Mouse (Mus musculus) hindbrain, embryonic 16.5 days (tissue): ENCODE results near the gene Tmem63b. TPM values are rescaled to one million over a fixed set of nuclear protein-coding genes. Genes with fewer than 3 reads are reported as not detected.

Experiments
- ATAC-seq: fragments of 200-750 bp; cut with Nextera tagmentation; 2 replicates; pipeline ENCODE4 v1.8.0; 2017; ENCODE audit warnings: moderate TSS enrichment, moderate library complexity
- H3K27ac ChIP-seq: fragments of 300-500 bp; sonication (generic); 2 replicates; pipeline ENCODE4 v1.5.1; 2014; ENCODE audit warnings: low read depth, mild to moderate bottlenecking, control low read depth, low read length, moderate library complexity
- H3K27me3 ChIP-seq: fragments of 300-500 bp; sonication (generic); replicated peaks from 2 replicates; pipeline ENCODE4 v1.6.1; 2014; ENCODE audit warnings: low read length; ENCODE audit not compliant: control insufficient read depth, insufficient read depth
- H3K36me3 ChIP-seq: fragments of 300-500 bp; sonication (generic); 2 replicates; pipeline ENCODE4 v1.6.1; 2014; ENCODE audit warnings: mild to moderate bottlenecking, low read length, moderate library complexity, mixed read lengths; ENCODE audit not compliant: control insufficient read depth, insufficient read depth
- H3K4me1 ChIP-seq: fragments of 300-500 bp; sonication (generic); 2 replicates; pipeline ENCODE4 v1.6.1; 2014; ENCODE audit warnings: low read depth, low read length; ENCODE audit not compliant: control insufficient read depth, insufficient read depth
- H3K4me2 ChIP-seq: fragments of 300-500 bp; sonication (generic); 2 replicates; pipeline ENCODE4 v1.6.1; 2014; ENCODE audit warnings: mild to moderate bottlenecking, low read length, control low read depth, moderate library complexity
- H3K4me3 ChIP-seq: fragments of 300-500 bp; sonication (generic); 2 replicates; pipeline ENCODE4 v1.5.1; 2014; ENCODE audit warnings: mild to moderate bottlenecking, low read length, control low read depth, moderate library complexity
- H3K9ac ChIP-seq: fragments of 300-500 bp; sonication (generic); 2 replicates; pipeline ENCODE4 v1.6.1; 2014; ENCODE audit warnings: low read depth, mild to moderate bottlenecking, control low read depth, low read length, moderate library complexity
- H3K9me3 ChIP-seq: fragments of 300-500 bp; sonication (generic); 2 replicates; pipeline ENCODE4 v1.6.1; 2014; ENCODE audit warnings: mild to moderate bottlenecking, low read length, moderate library complexity; ENCODE audit not compliant: control insufficient read depth
- WGBS: fragments of 180-500 bp; shearing (Covaris S2); extraction: QIAGEN DNeasy Blood & Tissue Kit; methylation state at CpG from one replicate; pipeline ENCODE4 v1.1.7; 2014; 5-methylcytosine and 5-hydroxymethylcytosine counted together
- polyA plus RNA-seq: library from polyadenylated mRNA; unstranded; fragments of >200 nt; fragmentation: Nextera tagmentation; extraction: Ambion mirVana; gene quantifications from 2 replicates; pipeline ENCODE4 v1.2.1, GENCODE M21; 2015

Gene Tmem63b
- polyA plus RNA-seq, 1 experiment from 2014 or later, result 148 TPM

DNA sequence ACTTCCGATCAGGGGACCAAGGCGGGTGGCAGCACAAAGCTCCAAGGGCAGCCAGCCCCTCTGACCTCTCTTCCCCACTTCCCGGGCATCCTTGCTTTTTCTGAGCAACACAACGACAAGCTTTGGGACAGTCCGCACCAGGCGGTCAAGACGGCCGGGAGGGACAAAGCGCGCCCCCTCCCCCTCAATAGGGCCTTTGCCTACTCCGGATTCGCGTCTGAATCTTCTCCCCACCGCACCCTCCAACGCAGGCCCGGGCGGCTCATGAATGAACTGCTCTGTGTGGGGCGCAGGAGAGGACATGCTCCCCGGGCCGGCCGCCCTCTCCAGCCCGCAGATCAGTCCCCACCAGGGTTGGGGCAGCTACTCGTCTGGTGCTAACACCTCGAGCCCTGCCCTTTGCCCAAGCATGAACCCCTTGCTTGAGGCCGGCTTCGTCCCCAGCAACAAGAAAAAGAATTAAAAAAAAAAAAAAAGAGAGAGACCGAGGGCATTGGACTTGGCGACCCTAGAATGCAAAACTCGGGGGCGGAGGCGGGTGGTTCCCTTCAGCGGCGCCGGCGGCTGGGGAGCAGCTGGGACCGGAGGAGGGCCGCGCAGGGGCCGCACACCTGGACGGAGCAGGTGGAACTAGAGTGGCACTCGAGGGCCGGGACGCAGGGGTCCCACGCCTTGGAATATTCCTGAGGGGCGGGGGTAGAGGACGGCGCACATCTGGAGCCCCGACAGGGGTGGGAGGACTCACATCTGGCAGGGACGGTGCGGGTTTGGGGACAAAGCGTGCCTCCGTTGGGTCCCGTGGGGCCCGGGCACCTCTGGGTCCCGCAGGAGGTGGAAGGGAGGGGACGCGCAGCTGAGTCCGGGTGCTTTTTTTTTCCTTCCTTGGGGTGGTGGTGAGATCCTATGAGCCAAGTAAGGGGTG is 1.3 kb downstream of the Tmem63b start:
- no peaks in the 10 kb centered on the region for H3K36me3 ChIP-seq
- H3K4me2 ChIP-seq, result peak overlapping the region; percentile 71
- WGBS, result under 1% methylated on average over 58 of the region's 58 CpGs
- H3K4me3 ChIP-seq, result peak overlapping the region; percentile 80
- H3K27me3 ChIP-seq, result no peaks in the 10 kb centered on the region
- peaks cover 26% of the 10 kb centered on the region for H3K4me1 ChIP-seq
- H3K9me3 ChIP-seq, result no peaks in the 10 kb centered on the region
- peak; percentile 55 for ATAC-seq
- H3K27ac ChIP-seq, result peak overlapping the region; percentile 86
- peak overlapping the region; percentile 86 for H3K9ac ChIP-seq

GRCm38 (mm10) chr17:45684667-45685131 is 2.0 kb downstream of the Tmem63b start:
- ATAC-seq, result peak; percentile 25
- Histone ChIP-seq H3K36me3 (no peaks in the 10 kb centered on the region), H3K4me2 (peak overlapping the region; percentile 71), H3K4me1 (peaks cover 26% of the 10 kb centered on the region), H3K9ac (peak overlapping the region; percentile 86), H3K27me3 (no peaks in the 10 kb centered on the region), H3K27ac (peak overlapping the region; percentile 86), H3K4me3 (peak overlapping the region; percentile 80), H3K9me3 (no peaks in the 10 kb centered on the region)
- 28% methylated on average over 14 of the region's 14 CpGs for WGBS

DNA sequence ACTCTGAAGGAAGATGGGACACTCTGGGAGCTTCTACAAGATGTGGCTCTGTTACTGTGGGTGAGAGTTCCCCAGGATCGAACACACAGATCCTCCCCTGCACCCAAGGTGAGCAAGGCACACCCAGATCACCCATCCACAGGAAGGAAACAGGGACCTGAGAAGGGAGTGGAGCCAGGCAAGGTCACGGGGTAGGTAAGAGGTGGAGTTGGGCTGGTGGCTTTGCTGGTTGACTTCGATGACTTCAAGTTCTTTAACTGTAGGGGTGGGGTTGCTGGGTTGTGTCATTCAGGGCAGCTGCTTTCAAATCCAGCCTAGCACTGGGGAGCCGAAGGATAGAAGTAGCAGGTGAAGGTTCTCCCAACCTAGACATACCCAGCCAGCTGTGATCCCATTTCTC is 3.9 kb downstream of the Tmem63b start:
- Histone ChIP-seq H3K9me3 (no peaks in the 10 kb centered on the region), H3K27ac (no peak overlapping the region), H3K9ac (no peak overlapping the region), H3K4me2 (no peak overlapping the region), H3K36me3 (no peaks in the 10 kb centered on the region), H3K27me3 (no peaks in the 10 kb centered on the region), H3K4me3 (no peak overlapping the region), H3K4me1 (peaks cover 25% of the 10 kb centered on the region)
- 95% methylated on average over 4 of the region's 4 CpGs for WGBS
- ATAC-seq, result no peak

DNA sequence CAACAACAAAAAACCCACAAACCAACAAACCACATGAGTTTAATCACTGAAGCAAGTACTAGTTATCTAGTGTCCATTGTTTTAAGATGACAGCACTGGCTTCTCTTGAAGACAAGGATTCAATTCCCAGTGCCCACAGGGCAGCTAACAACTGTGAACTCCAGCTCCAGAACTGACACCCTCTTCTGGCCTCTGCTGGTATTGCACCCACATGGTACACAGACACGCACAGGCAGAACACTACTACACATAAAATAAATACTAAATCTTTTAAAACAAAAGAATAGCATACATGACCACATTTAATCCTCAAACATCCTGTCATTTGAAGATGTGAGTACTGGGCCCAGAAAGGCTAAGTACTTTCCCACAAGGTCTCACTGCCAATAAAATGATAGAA is 5.1 kb downstream of the Tmem63b start:
- Histone ChIP-seq H3K9ac (no peak overlapping the region), H3K4me3 (no peak overlapping the region), H3K9me3 (no peaks in the 10 kb centered on the region), H3K4me2 (no peak overlapping the region), H3K27me3 (no peaks in the 10 kb centered on the region), H3K27ac (no peak overlapping the region), H3K36me3 (peaks cover 8% of the 10 kb centered on the region), H3K4me1 (peaks cover 14% of the 10 kb centered on the region)
- 100% methylated on average over 1 of the region's 1 CpGs for WGBS
- no peak for ATAC-seq

DNA sequence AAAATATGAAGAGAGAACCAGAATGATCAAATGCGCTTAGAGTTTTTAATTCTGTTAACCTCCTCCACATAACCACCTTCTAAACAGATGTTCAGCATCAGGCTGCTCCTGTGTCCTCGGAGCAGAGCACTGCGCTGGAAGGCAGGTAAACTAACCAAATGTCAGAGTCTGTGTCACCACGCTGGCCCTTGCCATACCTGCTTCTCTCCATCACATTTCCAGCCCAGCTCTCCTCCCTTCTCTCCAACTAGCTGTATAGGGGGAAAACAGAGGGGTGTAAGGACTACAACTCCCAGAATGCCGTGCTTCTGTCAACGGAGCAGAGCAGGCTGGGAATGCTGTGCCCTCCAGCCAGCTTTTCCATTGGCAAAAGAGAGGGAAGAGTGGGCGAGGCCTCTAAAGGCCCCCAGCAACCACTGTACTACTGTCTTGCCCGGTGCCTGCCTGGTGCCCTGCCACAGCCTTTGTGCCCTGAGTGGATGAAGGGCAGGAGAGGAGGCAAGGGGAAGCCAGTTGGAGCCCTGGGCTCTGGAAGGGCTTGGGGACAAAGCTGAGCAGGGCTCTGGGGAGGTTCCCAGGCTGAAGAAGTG is 6.2 kb downstream of the Tmem63b start:
- Histone ChIP-seq H3K4me3 (0 out of 2 replicates have a peak overlapping the region, but pooled peaks have one; percentile 0), H3K4me2 (peak overlapping the region; percentile 33), H3K9me3 (no peaks in the 10 kb centered on the region), H3K4me1 (peaks cover 14% of the 10 kb centered on the region), H3K9ac (peak overlapping the region; percentile 3; the same call in 1 of the 2 replicates), H3K27me3 (no peaks in the 10 kb centered on the region), H3K36me3 (peaks cover 16% of the 10 kb centered on the region), H3K27ac (peak overlapping the region; percentile 44)
- 50% methylated on average over 8 of the region's 8 CpGs for WGBS
- peak; percentile 83 for ATAC-seq

DNA sequence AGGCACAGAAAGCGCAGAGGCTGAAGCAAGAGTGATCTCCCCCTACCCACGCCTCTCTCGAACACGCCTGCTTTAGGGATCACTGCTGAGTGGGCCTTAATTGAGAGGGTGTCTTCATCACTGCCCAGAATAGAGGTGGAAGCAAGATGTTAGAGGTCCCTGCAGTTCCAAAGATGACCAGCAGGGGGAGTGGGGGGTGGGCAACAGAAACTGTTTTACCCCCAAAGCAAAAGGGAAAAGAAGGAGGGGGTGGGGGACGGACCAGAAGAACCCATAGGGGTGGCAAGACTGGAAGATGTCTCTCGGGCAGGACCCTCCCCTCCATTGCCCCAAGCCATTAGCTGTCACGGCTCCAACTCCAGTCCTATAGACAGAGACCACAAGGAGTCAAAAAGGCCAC is 8.6 kb downstream of the Tmem63b start:
- Histone ChIP-seq H3K27ac (no peak overlapping the region), H3K4me1 (peaks cover 7% of the 10 kb centered on the region), H3K4me3 (no peak overlapping the region), H3K9ac (no peak overlapping the region), H3K27me3 (no peaks in the 10 kb centered on the region), H3K36me3 (peaks cover 30% of the 10 kb centered on the region), H3K9me3 (no peaks in the 10 kb centered on the region), H3K4me2 (no peak overlapping the region)
- 35% methylated on average over 7 of the region's 7 CpGs for WGBS
- ATAC-seq, result no peak

DNA sequence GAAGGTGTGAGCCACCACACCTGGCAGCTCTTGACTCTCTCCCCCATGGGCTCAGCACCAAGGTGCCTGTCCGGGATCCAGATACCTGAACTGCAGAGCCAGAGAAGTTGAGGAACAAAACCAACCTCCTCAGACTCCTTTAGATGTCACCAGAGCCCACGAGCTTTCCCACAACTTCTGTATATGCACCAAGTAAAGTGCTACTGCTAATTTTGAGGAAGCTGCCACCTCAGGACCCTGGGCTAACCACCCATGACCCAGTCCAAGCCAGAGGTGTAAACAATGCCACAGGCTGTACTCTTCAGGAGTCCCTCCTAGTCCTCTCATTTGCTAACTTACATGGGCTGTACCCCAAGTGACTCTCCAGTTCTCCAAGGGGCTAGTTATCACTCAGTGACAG is 14.1 kb downstream of the Tmem63b start:
- peaks cover 53% of the 10 kb centered on the region for H3K36me3 ChIP-seq
- no peak overlapping the region for H3K4me3 ChIP-seq
- H3K4me2 ChIP-seq, result no peak overlapping the region
- no peaks in the 10 kb centered on the region for H3K9me3 ChIP-seq
- H3K4me1 ChIP-seq, result no peaks in the 10 kb centered on the region
- 94% methylated on average over 2 of the region's 2 CpGs for WGBS
- no peak overlapping the region for H3K9ac ChIP-seq
- no peak overlapping the region for H3K27ac ChIP-seq
- no peak for ATAC-seq
- H3K27me3 ChIP-seq, result no peaks in the 10 kb centered on the region

GRCm38 (mm10) chr17:45671821-45672220 is 14.9 kb downstream of the Tmem63b start:
- H3K4me1 ChIP-seq, result no peaks in the 10 kb centered on the region
- WGBS, result 95% methylated on average over 1 of the region's 1 CpGs
- no peak overlapping the region for H3K4me2 ChIP-seq
- no peak for ATAC-seq
- no peak overlapping the region for H3K4me3 ChIP-seq
- no peak overlapping the region for H3K27ac ChIP-seq
- H3K27me3 ChIP-seq, result no peaks in the 10 kb centered on the region
- H3K9ac ChIP-seq, result no peak overlapping the region
- no peaks in the 10 kb centered on the region for H3K9me3 ChIP-seq
- H3K36me3 ChIP-seq, result peaks cover 51% of the 10 kb centered on the region

DNA sequence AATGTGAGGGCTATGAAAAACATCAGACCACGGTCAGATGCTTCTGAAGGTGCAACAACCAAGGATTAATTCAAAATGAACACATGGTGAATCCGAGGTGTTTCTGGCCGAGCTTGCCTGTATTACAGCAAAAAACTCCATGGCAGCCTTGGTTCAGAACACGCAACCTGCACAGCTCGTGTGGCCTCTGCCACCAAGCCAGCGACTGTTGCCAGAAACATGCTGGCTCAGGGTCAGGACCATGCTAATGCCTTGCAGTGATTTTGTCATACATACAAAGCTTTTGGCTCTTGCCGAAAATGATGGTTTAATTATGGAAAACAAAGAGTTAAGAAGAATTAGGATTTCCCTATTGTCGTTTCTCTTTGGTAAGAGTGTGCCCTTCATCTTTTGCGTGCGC is 18.7 kb downstream of the Tmem63b start:
- Histone ChIP-seq H3K4me1 (peaks cover 3% of the 10 kb centered on the region; the same call in 1 of the 2 replicates), H3K36me3 (peaks cover 46% of the 10 kb centered on the region), H3K4me2 (no peak overlapping the region), H3K9me3 (no peaks in the 10 kb centered on the region), H3K9ac (no peak overlapping the region), H3K27ac (no peak overlapping the region), H3K27me3 (no peaks in the 10 kb centered on the region), H3K4me3 (no peak overlapping the region)
- 92% methylated on average over 10 of the region's 10 CpGs for WGBS
- no peak for ATAC-seq
